Mouse (Mus musculus): Measurements from ENCODE around the gene Pdzd2.

DNA sequence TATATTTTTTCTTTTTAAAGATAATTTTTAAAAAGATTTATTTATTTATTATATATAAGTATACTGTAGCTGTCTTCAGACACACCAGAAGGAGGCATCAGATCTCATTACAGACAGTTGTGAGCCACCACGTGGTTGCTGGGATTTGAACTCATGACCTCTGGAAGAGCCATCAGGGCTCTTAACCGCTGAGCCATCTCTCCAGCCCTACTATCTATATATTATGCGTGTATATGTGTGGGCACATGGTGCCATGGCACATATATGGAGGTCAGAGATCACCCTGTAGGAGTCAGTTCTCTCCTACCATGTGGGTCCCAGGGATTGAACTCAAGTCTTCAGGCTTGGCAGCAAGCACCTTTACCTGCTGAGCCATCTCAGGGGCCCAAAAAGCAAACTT, 359.7 kb downstream of the Pdzd2 start:
- TF ChIP-seq POLR2A (IDR thresholded peaks at IDR 0.05; ENCODE audit: extremely low read depth, insufficient read depth, low read length) (no peak), CTCF (IDR thresholded peaks at IDR 0.05; ENCODE audit: extremely low read depth, insufficient read depth, low read length) (no peak)
